Mouse (Mus musculus) kidney, adult 18-20 months (tissue): ENCODE measurements at regions not wholly inside any gene's neighbourhood (a gene's known extent, or its start where the extent isn't known, plus 50 kb on each side); places are given as distances from the start of the nearest gene placed in this dataset.
"Not testable (repeated sequence)": the region's sequence is repeated elsewhere in the genome, so short reads cannot be mapped to it uniquely, and the experiment has no call there.

ENCODE experiments used
- DNase-seq: peaks from one replicate; pipeline ENCODE4 v3.0.0; 2021

DNA sequence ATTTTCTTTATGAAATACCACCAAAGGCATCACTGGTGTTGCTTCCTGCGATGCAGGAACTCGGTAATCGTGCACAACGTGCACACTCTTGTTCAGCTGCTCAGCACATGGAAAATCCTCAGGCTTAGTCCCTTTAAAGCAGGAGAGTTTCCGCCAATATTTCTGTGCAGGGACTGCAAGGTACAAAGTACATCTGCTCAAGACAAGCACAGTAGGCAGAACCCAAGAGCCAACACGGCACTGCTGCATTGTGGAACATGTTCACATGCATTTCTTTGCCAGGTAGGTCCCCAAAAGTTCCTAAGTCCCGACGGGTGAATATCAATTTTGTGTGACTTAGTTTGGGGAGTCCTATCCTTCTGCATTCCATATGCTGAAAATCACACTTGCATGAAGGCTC, 808.0 kb upstream of the Pou3f3 start:
- no peak for DNase-seq

DNA sequence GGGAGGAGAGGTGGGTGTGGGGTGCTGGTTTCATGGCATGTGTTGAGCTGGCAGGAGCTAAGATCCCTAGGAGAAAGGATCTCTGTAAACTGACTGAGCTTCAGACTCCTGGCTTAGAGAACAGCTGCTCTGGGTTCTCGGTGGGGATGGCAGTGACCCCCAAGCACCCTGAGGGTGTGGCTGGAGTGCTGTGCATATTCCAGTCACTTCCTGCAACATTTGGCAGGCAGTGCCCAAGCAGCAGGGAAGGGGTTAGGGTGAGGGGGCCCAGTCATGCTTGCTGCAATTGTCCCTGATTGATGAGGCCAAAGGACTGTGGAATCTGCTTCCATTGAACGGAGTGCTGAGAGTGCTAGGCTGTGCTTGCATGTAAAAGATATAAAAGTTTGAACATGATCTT, 807.4 kb upstream of the Pou3f3 start:
- DNase-seq, result no peak

DNA sequence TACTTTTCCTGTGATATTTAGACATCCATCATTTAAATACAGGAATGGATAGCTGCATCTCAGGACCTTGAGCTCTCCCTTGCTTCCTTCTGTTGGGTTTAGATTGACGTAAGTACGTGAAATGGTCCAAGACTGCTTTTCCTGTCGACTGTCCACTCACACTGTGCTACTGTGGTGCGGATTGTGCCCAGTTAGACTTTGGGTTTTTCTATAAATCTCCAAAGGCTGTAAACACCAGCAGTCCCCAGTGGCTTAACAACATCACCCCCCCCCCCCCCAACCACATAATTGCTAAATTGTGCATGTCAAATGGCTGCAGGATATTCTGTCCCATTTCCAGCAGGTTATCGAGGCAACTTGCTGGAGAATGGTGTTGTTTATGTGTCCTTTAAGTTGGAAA, 806.6 kb upstream of the Pou3f3 start:
- DNase-seq, result no peak

DNA sequence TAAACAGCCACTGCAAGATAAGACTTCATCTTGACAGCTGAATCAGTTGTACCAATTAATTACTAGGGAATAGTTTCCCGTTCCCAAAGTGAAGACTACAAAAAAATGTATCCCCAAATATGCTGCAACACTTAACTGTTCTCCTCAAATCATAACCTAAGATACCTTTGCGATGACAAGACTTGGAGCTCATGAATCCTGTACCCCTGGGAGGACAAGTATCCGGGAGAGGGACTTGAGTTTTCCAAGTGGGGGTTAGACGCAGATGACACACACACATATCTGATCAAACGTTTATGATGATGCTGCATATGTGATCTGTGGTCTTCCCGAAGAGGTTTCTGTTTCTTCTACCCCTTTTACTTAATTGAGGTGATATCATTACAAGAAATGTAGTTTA, 805.6 kb upstream of the Pou3f3 start:
- no peak for DNase-seq

DNA sequence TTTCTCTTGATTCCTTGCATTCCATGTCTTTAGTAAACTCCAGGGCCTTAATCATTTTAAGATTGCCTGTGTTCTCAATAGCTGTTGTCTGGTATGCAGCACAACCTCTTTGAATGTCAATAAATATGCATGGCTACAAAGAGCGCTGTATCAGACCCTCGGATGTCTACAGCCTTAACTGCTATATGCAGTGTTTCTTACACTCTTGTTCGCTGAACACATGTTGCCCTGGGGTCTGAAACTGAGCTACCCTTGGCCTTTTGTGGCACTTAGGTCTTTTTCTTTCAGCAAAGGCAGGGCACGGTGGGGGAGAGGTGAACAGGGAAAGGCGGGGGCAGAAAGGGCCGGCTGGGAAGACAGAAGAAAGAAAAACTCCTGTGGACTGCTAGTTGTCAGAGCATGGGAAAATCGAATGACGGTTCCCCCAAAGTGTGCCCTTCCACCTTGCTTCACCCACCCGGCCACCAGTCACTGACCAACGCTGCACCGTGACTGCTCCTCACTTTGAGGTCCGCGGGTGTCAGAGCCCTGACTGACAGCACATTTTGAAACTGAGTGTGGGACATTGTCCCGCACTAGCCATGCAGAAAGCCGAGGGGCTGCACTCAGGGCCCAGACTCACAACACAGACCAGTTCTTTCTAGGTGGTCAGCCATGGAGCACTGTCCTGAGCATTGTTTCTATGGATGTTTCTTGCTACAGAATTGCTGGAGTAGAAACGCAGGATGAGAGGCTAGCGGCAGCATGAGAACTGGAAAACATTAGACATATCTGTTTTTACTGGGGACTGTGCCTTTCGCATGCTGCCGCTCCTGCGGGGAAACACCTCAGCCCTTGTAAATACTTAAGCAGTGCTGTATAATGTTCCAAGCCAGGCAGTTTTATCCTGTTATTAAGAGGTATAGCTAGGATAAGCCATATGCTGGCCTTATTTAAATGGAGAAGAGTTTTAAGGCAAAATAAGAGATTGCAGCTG, 804.6 kb upstream of the Pou3f3 start:
- no peak for DNase-seq

DNA sequence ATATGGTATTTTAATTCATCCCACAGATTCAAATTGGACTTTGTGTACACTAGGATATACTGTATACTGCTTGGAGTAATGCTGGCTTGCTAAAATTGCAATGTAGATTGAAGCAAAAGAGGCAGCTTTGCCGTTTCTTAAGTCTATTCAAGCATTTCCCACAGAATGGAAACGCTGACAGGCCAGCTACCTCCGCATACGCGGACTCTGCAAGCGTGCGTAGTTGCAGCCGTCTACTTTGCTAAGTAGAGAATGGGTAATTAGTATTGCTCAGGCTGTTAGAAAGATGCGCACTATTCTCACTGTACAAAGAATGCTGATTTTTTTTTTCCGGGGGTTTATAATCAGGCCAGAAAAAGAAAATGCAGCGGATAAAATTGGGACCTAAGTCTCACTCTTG, 803.8 kb upstream of the Pou3f3 start:
- DNase-seq, result no peak

DNA sequence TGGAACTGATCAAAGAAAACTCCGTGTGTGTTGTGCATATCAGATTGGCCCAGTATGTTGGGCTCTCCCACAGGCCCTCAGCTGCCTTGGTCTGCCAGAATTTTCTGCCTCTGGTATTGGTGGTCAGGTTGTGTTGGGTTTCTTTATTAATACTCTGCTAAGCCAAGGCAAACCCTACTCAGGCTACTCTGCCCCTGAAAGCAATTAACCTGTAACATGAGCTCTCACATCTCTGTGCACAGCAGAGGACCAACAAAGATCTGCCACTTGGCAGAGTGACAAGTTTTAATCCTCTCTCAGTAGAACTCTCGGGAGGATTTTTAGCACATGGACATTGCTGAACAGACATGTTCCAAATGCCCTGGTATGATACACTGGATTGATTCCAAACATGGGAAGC, 803.2 kb upstream of the Pou3f3 start:
- DNase-seq, result no peak

DNA sequence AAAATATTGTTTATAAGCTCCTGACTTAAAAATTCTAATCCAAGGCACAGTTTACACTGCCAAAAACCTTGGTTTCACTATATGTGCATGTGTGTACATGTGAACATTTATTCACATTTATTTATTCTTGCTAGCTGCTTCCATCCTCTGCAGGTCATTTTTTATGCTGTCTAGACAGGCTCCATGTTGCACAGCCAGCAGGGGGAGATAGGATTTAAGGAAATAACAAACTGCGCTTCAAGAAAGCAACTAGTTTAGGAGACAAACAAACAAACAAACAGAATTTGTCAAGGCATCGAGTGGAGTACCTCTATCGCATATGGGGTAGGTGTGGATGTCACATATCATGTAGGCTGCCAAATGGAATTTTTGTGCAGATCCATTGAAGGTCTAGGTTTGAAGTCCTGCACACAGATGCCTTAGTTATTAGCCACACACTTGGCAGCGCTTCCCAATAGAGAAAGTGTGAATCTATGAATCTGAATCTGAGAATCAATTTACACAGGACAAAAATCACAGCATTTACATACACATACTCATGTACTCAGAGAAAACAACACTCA, 797.7 kb upstream of the Pou3f3 start:
- peak; percentile 14 for DNase-seq

DNA sequence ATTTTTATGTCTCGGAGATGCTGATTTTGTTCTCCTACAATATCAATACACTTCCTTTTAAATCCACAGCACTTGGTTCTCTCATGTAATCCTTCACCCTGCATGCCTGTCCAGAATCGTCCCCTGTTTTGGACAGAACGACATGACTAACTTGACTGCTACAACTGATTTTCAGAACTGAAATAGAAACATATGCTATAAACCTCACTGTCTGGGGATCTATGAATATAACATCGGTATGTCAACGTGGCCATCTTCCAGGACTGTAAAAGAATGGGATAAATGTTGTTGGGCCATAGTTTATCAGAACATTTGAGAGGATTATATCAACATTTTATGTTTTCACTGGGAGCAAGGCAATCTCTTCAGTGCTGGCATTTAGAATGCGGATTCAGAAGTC, 795.2 kb upstream of the Pou3f3 start:
- DNase-seq, result no peak

DNA sequence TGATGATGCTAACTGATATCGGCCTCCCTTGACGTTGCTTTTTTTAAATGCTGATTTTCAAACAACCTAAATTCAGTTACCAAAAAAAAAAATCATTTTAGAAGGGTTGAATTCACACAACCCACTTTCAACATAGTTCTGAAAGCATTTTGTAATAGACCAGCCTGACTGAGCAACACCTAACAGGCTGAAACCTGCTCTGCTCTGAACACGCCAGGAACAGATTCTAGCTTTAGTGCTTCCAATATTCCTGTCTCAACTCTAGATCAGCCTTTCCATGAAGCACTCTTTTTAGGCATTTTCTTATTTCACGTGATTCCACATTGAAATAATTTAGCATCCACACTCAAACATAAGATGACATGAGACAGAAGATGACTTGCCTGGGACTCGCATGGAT, 789.6 kb upstream of the Pou3f3 start:
- no peak for DNase-seq

DNA sequence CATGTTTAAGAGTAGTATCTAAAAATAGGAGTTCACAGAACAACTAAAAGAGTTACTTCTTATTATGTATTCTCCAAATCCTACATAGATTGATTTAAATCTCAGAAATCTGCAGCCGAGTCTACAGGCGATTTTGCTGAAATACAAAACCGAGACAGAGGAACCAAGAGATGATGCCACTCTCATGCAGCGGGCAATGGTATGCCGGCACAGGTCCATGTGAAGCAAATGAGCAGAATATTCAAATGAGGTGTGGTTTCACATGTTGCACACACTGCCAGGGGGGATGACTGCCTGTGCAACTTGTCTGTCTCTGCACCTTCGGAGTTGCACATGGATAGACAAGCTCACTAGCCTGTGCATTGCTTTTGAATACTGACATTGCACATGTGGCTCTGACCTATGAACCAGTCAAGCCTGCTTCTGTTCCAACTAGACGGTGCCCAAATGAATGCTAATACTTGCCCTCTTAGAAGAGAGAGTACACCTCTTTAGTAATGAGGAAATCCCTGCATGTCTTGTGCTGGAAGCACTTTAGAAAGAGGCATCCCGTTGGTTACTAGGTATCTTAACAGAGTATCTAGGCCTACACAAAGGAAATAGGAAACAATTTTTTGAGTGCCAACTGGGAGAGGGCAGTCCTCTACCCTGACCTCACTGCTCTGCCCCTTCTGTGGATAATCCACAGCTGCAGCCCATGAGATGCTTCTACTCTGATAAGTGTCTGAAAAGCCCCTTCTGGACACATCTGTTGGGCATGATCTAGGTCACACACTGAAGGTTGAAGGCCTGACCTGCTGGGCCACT, 787.4 kb upstream of the Pou3f3 start:
- no peak for DNase-seq

DNA sequence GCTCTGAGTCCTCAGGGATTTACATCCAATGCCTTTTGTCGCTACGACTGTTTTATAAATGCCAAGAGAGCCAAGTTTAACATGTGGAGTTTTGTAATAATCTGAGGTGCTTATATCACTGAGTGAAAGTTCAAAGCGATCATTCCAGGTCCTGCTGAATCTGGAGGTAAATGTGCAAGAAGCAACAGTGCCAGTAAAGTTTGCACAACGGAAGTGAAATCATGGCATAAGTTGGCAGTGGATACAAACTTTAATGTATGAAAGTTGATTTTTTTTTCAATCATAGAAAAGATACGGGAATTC, 786.8 kb upstream of the Pou3f3 start:
- DNase-seq, result no peak

DNA sequence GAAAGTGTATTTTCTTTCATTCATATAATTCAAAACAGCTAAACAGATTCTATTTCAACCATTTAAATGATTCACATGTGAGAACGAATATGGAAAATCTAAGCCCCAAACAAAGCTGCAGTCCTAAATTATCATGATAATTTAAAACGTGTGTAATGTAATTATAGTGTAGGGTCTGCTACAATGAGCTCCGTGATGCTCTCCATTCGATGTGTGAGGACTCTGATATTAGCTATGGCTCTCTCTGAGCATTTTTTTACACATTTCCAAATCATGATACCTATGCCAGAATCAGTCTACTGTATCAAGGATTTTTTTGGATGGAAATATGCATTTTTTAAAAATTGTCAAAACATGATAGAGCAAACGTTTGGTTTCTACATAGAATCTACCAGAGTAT, 785.8 kb upstream of the Pou3f3 start:
- DNase-seq, result no peak

DNA sequence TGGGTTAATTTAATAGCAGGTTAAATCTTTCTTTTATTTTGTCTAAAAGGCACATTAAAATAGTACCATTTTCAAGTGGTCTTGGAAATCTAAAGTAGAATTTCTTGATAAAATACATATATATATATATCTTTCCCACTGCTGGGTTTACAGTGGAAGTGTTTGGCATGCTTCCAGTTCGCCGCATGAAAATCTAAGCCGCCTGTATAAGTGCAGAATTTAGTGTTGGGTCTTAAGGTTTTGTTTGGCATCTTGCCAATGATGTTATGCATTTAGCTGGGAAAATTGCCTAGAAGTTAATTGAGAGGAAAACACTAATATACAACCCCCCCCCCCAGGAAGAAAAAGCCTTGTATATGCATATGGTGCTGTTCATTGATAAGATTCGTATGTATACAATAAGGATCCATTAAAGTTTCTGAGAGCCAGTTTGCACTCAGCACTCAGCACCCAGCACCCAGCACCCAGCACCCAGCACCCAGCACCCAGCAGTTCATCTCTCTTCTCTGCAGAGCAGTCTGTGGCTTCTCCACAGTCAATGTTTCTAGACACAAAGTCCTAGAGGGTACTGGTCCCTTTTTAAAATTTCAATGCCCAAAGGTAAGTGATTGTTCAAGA, 778.7 kb upstream of the Pou3f3 start:
- DNase-seq, result no peak

DNA sequence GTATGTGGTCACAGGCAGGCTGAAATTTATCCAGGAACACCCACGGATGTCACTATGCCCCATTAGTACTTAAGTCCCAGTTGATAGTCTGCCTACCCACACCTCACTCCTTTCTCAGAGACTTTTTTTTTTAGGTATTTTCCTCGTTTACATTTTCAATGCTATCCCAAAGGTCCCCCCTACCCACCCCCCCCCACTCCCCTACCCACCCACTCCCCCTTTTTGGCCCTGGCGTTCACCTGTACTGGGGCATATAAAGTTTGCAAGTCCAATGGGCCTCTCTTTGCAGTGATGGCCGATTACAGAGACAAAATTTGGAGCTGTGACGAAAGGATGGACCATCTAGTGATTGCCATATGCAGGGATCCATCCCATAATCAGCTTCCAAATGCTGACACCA, 777.8 kb upstream of the Pou3f3 start:
- not testable (repeated sequence) for DNase-seq

DNA sequence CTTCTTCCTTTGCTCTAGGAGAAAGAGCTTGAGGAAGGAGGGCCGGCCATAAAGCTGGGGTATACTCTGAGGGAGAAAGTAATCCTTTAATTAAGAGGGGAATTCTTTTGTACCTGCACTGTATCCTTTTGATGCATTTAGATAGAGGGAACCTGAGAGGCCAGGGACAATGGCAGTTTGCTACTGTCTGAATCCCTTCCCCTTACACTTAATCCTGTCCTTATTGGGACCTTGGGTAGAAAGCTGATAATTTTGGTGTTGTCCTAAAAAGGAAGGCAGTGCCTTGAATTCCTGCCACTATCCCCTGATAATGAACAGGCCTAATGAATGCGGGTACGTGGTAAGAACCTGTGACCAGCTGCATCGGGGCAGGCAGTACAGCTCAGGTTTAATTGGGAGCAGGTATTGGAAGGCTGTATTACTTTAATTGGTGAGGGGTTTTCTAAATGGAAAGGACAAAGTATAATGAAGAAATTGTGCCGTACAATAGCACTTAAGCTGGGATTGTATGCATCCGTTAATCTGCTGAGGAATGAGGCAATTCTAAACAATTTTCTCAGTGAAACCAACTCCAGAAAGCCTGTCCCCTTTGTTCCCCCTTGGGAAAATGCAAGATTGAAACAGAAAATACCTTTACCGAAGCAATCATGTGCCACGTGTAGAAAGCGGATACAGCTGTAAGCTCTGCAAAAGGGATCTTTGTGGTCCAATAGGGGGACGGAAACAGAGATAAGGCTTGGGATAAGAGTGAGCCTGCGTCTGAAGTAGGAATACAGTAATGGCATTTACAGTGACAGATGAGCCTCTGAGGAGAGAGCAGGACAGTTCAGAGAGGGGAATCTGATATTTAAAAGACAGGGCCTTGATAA, 776.9 kb upstream of the Pou3f3 start:
- DNase-seq, result no peak

DNA sequence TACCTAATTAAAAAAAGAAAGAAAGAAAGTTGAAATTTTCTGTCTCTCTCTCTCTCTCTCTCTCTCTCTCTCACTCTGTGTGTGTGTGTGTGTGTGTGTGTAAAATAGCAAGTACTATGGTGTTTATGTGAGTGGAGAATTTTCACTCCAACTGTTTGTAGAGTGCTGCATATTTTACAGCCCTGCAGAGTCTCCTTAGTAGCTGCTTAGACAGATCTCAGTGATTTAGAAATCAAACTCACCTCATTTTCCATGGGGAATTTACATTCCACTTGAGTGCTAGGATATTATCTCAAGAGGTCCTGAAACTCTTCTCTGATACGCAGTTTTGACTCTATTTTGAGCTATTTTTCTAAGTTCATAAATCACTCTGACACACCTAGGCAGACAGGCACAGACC, 761.8 kb upstream of the Pou3f3 start:
- DNase-seq, result no peak

DNA sequence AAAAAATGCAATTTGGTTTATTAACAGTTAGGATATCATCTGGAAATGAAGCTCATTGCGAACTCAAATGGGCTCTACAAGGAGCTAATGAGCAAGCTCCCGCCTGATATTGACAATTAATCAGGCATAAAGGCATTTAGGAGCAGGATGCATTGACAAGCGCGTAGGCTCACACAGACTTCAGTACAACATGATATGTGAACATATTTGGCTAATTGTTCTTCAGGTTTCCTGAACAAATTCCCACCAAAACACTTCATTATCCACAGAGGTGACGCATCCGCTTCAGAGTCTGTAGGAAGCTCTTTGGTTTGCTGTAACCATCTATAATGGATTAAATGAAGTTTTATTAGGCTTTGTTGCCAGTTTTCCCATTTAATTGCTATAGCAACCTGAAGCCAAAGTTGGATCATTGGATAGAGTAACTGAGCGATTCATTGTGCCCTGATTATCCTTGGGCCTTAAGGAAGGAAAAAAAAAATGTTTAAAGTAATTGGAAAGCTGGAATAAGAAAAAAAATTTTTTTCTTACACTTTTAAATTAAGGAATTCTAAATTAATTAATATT, 759.6 kb upstream of the Pou3f3 start:
- DNase-seq, result no peak

DNA sequence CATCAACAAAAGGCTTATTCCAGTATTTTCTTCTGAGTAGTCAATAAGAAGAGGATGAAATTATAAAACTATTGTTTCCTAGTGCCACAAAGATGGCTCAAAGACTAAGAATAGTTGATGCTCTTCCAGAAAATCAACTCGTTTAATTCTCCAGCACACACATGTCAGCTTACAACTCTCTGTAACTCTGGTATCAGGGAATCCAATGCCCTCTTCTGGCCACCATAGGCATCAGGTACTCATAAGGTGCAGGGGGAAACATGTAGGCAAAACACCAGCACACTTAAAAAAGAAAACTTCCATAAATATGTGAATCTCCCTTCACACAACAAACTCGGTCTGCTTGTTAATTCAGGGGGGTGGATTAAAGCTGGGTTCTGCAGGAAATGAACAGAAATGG, 734.6 kb upstream of the Pou3f3 start:
- DNase-seq, result no peak

DNA sequence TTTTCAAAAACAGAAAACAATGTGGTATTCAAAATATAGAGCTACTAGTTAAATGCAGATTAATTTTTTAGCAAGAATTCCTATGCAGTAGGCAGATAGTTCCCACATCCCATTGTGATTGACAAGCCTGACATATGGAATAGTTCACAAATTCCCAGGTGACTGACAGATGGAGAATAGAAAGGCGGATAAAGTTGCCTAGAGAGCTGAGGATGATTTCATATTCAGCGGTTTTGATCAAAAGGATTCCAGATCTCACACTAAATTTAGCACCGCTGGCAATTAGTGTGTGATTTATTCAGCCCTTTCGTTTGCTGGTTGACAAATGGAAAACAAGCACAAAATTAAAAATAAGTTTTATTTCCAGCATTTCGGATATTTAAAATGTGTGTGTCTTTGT, 714.0 kb upstream of the Pou3f3 start:
- DNase-seq, result no peak

DNA sequence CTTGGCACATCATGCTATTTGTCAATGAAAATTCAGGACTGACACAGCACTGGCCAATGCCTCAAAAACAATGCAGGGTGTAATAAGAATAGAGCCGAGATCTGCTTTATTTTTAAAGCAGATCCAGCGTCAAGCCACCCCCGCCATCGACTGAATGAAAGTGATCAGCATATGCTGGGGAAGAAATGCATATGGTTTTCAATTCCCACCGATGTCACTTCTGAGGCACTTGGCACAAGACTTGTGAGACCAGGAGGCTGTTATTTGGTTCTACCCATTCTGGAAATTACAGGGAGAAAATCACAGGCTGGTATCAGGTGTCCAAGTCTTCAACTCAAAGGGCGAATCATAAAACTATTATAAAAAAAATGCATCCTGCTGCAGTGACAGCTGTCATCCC, 689.3 kb upstream of the Pou3f3 start:
- DNase-seq, result no peak

DNA sequence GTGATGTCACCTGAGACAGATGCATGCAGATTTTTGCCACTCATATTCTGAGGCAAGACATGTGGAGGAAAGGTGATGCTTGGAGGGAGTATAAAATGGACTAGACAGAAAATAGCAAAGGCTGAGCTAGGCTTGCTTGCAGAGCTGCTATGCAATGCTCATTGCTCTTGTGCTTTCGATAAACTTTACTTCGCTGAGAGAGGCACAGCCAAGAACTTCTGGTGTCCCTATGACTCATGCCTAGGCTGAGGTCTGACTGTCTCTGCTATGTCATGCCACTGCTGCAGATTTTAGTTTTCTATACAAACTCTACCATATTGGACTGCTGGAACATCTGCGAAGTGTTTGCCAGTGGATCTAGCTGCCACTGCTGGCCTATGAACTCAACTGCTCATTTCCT, 687.5 kb upstream of the Pou3f3 start:
- no peak for DNase-seq
